Mouse (Mus musculus) neural tube, embryonic 14.5 days (tissue): ENCODE data around the gene Ublcp1. TPM values are rescaled to one million over a fixed set of nuclear protein-coding genes. Genes with fewer than 3 reads are reported as not detected.

Experiments used
- ATAC-seq: fragments of 200-750 bp; cut with Nextera tagmentation; 2 replicates; pipeline ENCODE4 v1.8.0; 2017; ENCODE audit warnings: low read depth, mild to moderate bottlenecking, moderate TSS enrichment, moderate library complexity
- H3K27ac ChIP-seq: fragments of 300-500 bp; sonication (generic); 2 replicates; pipeline ENCODE4 v1.5.1; 2014; ENCODE audit warnings: low read depth, mild to moderate bottlenecking, control low read depth, low read length, moderate library complexity, mixed read lengths
- H3K27me3 ChIP-seq: fragments of 300-500 bp; sonication (generic); 2 replicates; pipeline ENCODE4 v1.6.1; 2014; ENCODE audit warnings: low read length; ENCODE audit not compliant: control insufficient read depth, insufficient read depth
- H3K36me3 ChIP-seq: fragments of 300-500 bp; sonication (generic); 2 replicates; pipeline ENCODE4 v1.6.1; 2014; ENCODE audit warnings: low read length, mixed read lengths; ENCODE audit not compliant: control insufficient read depth, insufficient read depth
- H3K4me1 ChIP-seq: fragments of 300-500 bp; sonication (generic); 2 replicates; pipeline ENCODE4 v1.6.1; 2014; ENCODE audit warnings: low read length; ENCODE audit not compliant: control insufficient read depth, insufficient read depth
- H3K4me2 ChIP-seq: fragments of 300-500 bp; sonication (generic); 2 replicates; pipeline ENCODE4 v1.6.1; 2014; ENCODE audit warnings: mild to moderate bottlenecking, low read depth, low read length, control low read depth
- H3K4me3 ChIP-seq: fragments of 300-500 bp; sonication (generic); 2 replicates; pipeline ENCODE4 v1.5.1; 2014; ENCODE audit warnings: low read depth, low read length, control low read depth, mixed read lengths
- H3K9ac ChIP-seq: fragments of 300-500 bp; sonication (generic); replicated peaks from 2 replicates; pipeline ENCODE4 v1.6.1; 2014; ENCODE audit warnings: low read depth, mild to moderate bottlenecking, control low read depth, low read length, mixed read lengths
- H3K9me3 ChIP-seq: fragments of 300-500 bp; sonication (generic); 2 replicates; pipeline ENCODE4 v1.6.1; 2016; ENCODE audit warnings: low read length; ENCODE audit not compliant: control insufficient read depth
- WGBS: fragments of 180-500 bp; shearing (Covaris S2); extraction: QIAGEN DNeasy Blood & Tissue Kit; methylation state at CpG from one replicate; pipeline ENCODE4 v1.1.7; 2014; 5-methylcytosine and 5-hydroxymethylcytosine counted together
- polyA plus RNA-seq: library from polyadenylated mRNA; unstranded; fragments of >200 nt; fragmentation: Nextera tagmentation; extraction: Ambion mirVana; gene quantifications from 2 replicates; pipeline ENCODE4 v1.2.1, GENCODE M21; 2014

Gene Ublcp1
- polyA plus RNA-seq, 1 experiment from 2014 or later = 66.2 TPM

DNA sequence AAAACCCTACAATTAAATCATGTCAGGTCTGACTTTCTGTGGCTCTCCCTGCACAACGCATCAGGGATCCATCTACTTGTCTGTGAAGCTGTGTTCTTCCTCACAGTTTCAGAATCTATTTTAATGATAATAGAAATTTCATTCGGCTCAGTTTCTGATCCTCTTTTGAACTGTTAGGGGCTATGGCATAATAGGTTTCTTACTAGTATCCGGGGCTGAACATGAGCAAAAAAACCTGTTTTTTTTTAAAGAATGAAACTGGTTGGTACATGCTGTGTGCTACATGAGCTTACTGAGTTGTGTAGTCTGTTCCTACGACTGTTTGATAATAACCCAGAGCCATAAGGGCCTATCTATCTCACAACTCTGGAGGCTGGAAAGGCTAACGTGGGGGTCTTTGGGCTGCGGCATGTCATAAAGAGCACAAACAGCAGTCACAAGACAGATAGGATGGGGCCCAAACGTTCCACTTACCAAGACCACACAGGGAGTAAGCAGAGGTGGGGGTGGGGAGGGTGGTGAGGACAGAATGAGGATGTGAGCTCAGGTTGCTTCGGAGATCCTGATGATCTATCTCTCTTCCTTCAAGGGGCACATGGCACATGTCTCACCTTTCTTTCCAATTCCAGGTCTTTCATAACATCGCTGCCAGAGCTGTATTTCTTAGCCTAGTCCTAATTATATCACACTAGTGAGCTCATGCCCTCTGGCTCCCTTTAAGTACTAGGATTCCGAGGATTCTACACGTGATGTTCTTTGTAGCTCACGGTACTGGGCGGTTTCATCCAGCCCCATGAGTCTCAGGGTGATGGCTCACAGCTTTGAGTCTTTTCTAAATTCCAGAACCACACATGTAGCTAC, 28.3 kb upstream of the Ublcp1 start:
- ATAC-seq = no peak
- Histone ChIP-seq H3K4me3 (no peak overlapping the region), H3K9me3 (no peaks in the 10 kb centered on the region), H3K27ac (no peak overlapping the region), H3K4me1 (no peaks in the 10 kb centered on the region), H3K27me3 (no peaks in the 10 kb centered on the region), H3K36me3 (no peaks in the 10 kb centered on the region), H3K4me2 (no peak overlapping the region), H3K9ac (no peak overlapping the region)
- 72% methylated on average over 13 of the region's 13 CpGs for WGBS

DNA sequence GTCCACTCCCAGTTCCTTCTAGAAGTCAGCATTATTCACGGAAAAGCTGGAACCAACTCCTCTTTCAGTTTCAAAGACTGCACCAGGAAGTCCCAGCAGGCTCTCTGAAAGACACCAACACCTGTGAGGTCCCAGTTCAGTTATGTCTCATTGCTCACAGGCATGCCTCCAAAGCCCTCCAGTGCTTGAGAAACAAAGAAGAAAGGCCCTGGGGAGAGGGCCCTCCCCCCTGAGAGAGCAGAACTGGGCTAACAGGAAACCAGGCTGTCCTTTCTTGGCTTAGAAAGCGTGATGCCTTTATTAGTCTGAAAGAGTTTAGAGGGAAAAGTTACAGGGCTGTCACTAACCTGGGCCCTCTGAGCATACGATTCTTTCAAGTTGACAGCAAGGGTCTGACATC, 25.9 kb upstream of the Ublcp1 start:
- Histone ChIP-seq H3K27me3 (no peaks in the 10 kb centered on the region), H3K4me1 (no peaks in the 10 kb centered on the region), H3K4me2 (no peak overlapping the region), H3K4me3 (no peak overlapping the region), H3K9me3 (no peaks in the 10 kb centered on the region), H3K36me3 (no peaks in the 10 kb centered on the region), H3K9ac (no peak overlapping the region), H3K27ac (no peak overlapping the region)
- no peak for ATAC-seq
- WGBS = 65% methylated on average over 3 of the region's 3 CpGs

DNA sequence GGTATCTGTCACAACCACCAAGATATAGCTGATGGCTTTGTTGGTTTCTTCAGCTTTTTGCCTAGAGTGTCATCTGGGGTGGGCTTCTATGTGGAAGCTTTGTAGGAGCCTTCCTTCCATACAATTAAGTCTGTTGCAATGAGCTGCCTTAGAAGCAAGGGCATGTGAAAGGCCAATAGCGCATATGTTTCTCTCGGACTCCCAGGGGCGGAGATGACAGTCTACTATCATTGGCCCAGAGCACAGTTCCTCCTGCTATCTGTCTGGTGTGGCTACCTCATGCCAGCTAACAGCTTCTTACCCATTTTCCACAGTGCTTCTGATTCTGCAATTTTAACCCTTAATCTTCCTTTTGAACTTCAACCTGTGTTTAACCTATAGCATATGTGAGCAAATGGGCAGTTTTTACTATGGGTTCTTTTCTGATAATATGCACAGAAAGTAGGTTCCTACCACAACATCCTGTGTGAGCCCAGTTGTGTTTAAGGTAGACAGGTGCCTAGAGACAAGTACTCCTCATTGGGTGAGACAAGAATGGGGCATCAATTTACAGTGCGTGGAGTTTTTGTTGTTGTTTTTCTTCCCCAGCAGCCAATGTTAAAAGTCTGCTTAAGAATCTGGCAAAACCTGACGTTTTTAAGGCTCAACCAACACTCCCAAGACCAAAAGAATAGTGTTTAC, 24.5 kb upstream of the Ublcp1 start:
- Histone ChIP-seq H3K36me3 (no peaks in the 10 kb centered on the region), H3K4me2 (no peak overlapping the region), H3K27me3 (no peaks in the 10 kb centered on the region), H3K4me3 (no peak overlapping the region), H3K4me1 (no peaks in the 10 kb centered on the region), H3K9me3 (no peaks in the 10 kb centered on the region), H3K9ac (no peak overlapping the region), H3K27ac (no peak overlapping the region)
- ATAC-seq = no peak
- 87% methylated on average over 5 of the region's 5 CpGs for WGBS

DNA sequence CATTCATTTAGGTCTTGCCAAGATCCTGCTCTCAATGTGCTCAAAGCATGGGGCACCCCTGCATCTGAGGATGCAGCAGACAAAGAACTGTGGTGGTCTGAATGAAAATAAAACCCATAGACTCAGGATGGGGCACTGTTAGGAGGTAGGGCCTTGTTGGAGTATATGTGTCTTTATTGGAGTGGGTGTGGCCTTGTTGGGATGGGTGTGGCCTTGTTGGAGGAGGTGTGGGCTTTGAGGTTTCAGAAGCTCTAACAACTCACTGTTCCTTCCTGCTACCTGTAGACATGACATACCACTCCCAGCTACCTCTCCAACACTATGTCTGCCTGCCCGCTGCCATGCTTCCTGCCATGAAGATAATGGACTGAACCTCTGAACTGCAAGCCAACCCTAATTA, 18.8 kb upstream of the Ublcp1 start:
- ATAC-seq = no peak
- H3K36me3 ChIP-seq = no peaks in the 10 kb centered on the region
- H3K9ac ChIP-seq = no peak overlapping the region
- H3K4me2 ChIP-seq = no peak overlapping the region
- no peaks in the 10 kb centered on the region for H3K9me3 ChIP-seq
- no peaks in the 10 kb centered on the region for H3K27me3 ChIP-seq
- H3K4me3 ChIP-seq = no peak overlapping the region
- H3K27ac ChIP-seq = no peak overlapping the region
- WGBS = 96% methylated on average over 1 of the region's 1 CpGs
- no peaks in the 10 kb centered on the region for H3K4me1 ChIP-seq

DNA sequence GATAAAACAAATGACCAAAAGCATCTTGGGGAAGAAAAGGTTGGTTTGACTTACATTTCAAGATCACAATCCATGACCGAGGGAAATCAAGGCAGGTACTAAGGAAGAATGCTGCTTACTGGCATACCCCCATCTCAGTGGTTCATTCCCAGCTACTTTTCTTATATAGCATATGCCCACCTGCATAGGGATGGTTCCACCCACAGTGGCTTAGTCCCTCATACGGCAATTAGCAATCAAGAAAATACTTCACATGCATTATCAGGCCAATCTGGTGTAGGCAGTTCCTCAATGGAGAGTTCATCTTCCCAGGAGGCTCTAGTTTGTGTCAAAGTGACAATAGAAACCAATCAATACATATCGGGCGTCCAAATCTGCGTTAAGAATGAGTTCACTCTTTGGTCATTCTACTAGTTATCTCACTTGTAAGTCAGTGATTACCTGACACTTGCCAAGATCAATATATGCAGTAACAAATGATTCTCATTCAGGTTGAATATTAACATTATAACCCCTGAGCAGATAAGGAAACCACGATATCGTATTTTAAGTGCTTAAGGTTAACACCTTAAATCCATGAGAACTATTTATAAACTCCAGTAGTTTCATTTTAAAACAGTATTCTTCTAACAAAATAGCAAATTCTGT, 14.9 kb upstream of the Ublcp1 start:
- no peak overlapping the region for H3K4me2 ChIP-seq
- H3K4me3 ChIP-seq = no peak overlapping the region
- H3K9ac ChIP-seq = no peak overlapping the region
- no peak overlapping the region for H3K27ac ChIP-seq
- H3K27me3 ChIP-seq = no peaks in the 10 kb centered on the region
- H3K9me3 ChIP-seq = no peaks in the 10 kb centered on the region
- 91% methylated on average over 7 of the region's 7 CpGs for WGBS
- no peaks in the 10 kb centered on the region for H3K36me3 ChIP-seq
- no peaks in the 10 kb centered on the region for H3K4me1 ChIP-seq
- no peak for ATAC-seq

DNA sequence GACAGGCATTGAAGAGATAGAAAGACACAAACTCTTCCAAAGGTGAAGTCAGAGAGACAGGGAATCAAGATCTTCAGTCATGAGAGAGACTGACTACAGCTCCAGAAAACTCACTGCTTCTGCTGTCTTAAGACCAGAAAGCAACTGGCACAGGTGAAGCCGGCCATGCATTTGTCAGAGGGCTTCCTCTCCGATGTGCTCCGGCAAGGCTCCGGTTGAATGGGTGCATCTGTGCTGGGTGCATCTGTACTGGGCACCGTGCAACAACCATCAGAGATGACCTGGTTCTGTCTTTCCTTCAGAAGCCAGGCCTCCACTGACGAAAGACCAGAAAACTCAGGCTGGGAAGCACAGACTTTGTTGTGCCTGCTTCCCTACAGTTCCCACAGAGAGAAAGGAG, 9.9 kb upstream of the Ublcp1 start:
- ATAC-seq = no peak
- H3K27ac ChIP-seq = no peak overlapping the region
- no peaks in the 10 kb centered on the region for H3K27me3 ChIP-seq
- no peaks in the 10 kb centered on the region for H3K9me3 ChIP-seq
- 88% methylated on average over 6 of the region's 6 CpGs for WGBS
- H3K36me3 ChIP-seq = no peaks in the 10 kb centered on the region
- H3K4me1 ChIP-seq = no peaks in the 10 kb centered on the region
- H3K4me3 ChIP-seq = no peak overlapping the region
- H3K9ac ChIP-seq = no peak overlapping the region
- no peak overlapping the region for H3K4me2 ChIP-seq

DNA sequence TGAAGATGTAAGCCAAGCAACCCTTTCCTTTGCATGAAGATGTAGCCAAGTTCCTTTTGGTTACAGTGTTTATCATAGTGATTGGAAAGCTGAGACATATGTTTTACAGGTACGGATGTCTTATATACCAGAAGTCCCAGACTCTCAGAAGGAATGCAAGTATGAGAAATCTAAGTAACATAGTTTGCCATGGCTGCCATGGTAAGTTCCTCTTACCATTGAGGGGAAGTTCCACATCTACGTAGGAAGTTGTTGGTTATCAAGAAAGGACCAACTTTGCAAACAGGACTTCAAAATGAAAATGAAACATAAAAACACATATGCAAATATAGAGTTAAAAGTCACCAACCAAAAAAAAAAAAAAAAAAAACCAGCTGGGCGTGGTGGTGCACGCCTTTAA, 8.1 kb upstream of the Ublcp1 start:
- no peaks in the 10 kb centered on the region for H3K4me1 ChIP-seq
- no peak overlapping the region for H3K4me3 ChIP-seq
- 97% methylated on average over 4 of the region's 4 CpGs for WGBS
- H3K27ac ChIP-seq = no peak overlapping the region
- no peak for ATAC-seq
- no peak overlapping the region for H3K4me2 ChIP-seq
- H3K9ac ChIP-seq = no peak overlapping the region
- H3K27me3 ChIP-seq = no peaks in the 10 kb centered on the region
- H3K36me3 ChIP-seq = no peaks in the 10 kb centered on the region
- H3K9me3 ChIP-seq = no peaks in the 10 kb centered on the region

DNA sequence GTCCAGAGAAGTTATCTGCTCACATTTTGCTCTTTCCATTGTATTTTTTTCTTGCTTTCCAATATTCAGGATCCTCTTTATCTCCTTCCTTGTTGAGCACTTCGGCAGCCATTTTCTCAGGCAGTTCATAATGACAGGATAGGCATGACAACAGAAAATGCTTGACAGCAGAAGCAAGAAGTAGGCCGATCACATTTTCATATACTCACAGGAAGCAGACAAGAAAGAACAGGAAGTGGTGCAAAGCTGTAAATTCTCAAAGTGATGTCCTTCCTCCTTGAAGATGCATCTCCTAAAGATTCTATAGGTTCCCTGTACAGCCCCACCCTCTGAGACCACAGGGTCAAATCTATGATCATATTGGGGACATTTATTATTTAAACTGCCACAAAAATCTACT, 6.1 kb upstream of the Ublcp1 start:
- Histone ChIP-seq H3K27ac (no peak overlapping the region), H3K27me3 (no peaks in the 10 kb centered on the region), H3K4me3 (no peak overlapping the region), H3K9ac (no peak overlapping the region), H3K4me1 (peaks cover 5% of the 10 kb centered on the region), H3K36me3 (no peaks in the 10 kb centered on the region), H3K9me3 (no peaks in the 10 kb centered on the region), H3K4me2 (no peak overlapping the region)
- WGBS = 88% methylated on average over 2 of the region's 2 CpGs
- ATAC-seq = no peak

DNA sequence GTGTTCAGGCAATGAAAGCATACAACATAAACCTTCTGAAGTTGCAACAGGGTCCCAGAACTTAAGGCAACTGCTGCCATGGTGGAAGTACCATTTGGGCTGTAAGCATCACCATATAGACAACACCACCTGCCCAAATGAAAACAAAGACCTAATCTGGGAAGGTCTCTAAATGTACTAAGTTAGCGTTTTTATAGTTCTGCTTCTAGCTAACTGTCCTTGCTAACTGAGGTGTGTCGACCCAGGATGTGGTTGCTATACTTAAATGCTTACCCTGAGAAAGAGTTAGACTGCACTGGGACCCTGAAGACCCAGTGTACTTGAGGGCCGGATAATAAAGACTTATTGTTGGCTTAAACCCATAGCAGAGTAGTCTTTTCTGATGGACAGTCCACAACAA, 5.2 kb upstream of the Ublcp1 start:
- Histone ChIP-seq H3K27ac (no peak overlapping the region), H3K36me3 (no peaks in the 10 kb centered on the region), H3K4me1 (peaks cover 8% of the 10 kb centered on the region), H3K4me2 (no peak overlapping the region), H3K4me3 (no peak overlapping the region), H3K9me3 (no peaks in the 10 kb centered on the region), H3K9ac (no peak overlapping the region), H3K27me3 (no peaks in the 10 kb centered on the region)
- no peak for ATAC-seq
- WGBS = 62% methylated on average over 3 of the region's 3 CpGs
